Mouse (Mus musculus): ENCODE data around the gene Ttc3. TPM values are rescaled to one million over a fixed set of nuclear protein-coding genes. Genes with fewer than 3 reads are reported as not detected.

Ttc3 gene
- 66.3 TPM for polyA plus RNA-seq (2017; shearing (Covaris generic))

DNA sequence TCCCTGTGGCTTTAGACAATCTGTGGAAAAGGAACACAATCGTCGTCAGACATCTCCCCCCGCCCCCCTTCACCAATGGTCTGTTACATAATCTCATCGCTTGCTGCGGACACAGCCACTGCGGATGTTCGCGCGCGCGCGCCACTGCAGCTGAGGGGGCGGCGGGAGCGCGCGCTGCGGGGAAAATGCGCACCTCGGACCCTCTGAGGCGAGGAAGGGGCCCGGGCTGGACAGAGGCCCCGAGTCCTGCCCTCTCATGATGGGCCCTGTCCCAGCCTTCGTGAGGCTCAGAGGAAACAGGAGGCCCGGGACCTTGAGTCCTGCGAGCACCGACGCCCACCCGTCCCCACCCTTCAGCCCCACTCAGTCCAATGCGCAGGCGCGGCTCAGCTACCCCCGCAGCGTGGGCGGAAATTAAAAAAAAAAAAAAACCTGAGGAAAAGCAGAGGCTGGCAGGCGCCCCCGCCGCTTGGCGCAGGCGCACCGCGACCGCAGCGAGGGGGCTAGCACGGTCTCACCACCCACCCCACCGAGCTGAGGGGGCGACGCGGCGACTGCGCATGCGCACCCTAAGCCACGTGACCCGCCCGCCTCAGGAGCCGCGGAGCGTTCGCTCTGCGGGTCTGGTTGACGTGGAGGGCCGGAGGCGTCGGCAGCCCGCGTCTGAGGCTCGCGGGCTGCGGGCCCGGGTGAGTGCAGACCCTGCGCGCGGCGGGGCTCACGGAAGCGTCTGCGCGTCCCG is at the start of gene Ttc3:
TSS of gene Ttc3 (plus strand) at position 446 of the 742 bp plus-strand sequence.

DNA sequence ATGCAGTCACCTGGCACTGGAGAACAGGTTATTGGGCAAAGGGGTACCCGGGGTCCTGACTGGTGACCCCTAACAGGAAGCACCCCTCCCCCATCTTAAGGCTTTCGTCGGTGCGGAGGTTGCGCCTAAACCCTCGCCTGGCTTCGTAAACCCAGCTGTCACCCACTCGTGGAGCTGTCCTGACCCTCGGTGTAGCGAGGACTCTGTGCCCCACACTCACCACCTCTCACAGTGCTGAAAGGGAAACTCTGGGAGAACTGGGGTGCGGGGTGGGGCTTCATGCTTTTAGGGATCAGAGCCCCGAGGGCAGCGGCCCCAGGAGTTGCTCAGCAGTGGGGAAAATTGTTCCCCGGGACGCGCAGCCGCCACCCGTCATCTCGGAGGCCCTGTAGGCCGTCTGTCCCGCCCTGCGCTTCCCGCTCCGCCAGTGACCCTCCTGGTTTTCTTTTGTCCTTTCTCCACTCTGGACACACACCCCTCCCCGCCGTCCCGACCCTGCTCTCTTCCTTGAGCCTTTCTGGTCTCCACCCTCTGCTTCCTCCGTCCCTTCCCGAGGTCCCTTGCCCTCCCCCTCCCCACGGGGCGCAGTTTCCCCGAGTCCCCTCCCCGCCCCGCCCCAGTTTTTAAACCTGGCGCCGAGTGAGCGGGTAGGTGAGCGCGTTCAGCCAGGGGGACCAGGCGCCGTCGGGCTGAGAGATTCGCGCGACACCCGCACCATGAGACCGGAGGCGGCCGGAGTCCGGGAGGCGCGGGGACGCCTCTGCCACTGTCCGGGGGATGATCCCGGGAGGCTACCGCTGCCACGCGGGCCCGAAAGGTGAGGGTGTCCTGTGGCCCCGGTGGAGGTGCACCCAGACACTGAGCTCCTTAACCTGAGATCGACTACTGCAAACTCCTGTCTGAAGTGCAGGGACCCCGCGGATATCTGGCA is 42.4 kb upstream of the Ttc3 start, which contains the start of gene Ripply3:
TSS of gene Ripply3 (plus strand) at position 640 of the 931 bp plus-strand sequence.

GRCm38 (mm10) chr16:94371301-94371931 is 998 bp downstream of the Ttc3 start, which contains the start of gene Pigp:
Gene Pigp, minus strand, starts transcription at chr16:94371842.

Other genes starting within 250 kb of the Ttc3 start
- gene Hlcs, start 57.0 kb upstream of the Ttc3 start, polyA plus RNA-seq (2017; shearing (Covaris generic)): 7.6 TPM
- gene Ripply3, start 42.2 kb upstream of the Ttc3 start, polyA plus RNA-seq (2017; shearing (Covaris generic)): 0.83 TPM
- gene Pigp, start 1.2 kb downstream of the Ttc3 start, polyA plus RNA-seq (2017; shearing (Covaris generic)): 87.3 TPM
- gene Vps26c, start 156.2 kb downstream of the Ttc3 start, polyA plus RNA-seq (2017; shearing (Covaris generic)): 98.5 TPM
- gene Dyrk1a, start 199.4 kb downstream of the Ttc3 start, polyA plus RNA-seq (2017; shearing (Covaris generic)): 8.7 TPM